Mouse (Mus musculus) liver, embryonic 11.5 days (tissue): ENCODE results near the gene Lonrf2. TPM values are rescaled to one million over a fixed set of nuclear protein-coding genes. Genes with fewer than 3 reads are reported as not detected.

Source experiments
- ATAC-seq: fragments of 200-750 bp; cut with Nextera tagmentation; replicated peaks from 2 replicates; pipeline ENCODE4 v1.8.0; 2017; ENCODE audit warnings: moderate number of reproducible peaks, mild to moderate bottlenecking, moderate TSS enrichment, moderate library complexity; ENCODE audit not compliant: low FRiP score
- DNase-seq: peaks from one replicate; pipeline ENCODE4 v3.0.0-alpha.2; 2017; ENCODE audit warnings: low spot score
- H3K27ac ChIP-seq: fragments of 300-500 bp; sonication (generic); 2 replicates; pipeline ENCODE4 v1.5.1; 2014; ENCODE audit warnings: mild to moderate bottlenecking, low read depth, low read length, control low read depth
- H3K27me3 ChIP-seq: fragments of 300-500 bp; sonication (generic); replicated peaks from 2 replicates; pipeline ENCODE4 v1.6.1; 2014; ENCODE audit warnings: low read length, mixed read lengths; ENCODE audit not compliant: control insufficient read depth, insufficient read depth
- H3K36me3 ChIP-seq: fragments of 300-500 bp; sonication (generic); 2 replicates; pipeline ENCODE4 v1.6.1; 2014; ENCODE audit warnings: mild to moderate bottlenecking, low read length, moderate library complexity, mixed read lengths; ENCODE audit not compliant: control insufficient read depth, insufficient read depth
- H3K4me1 ChIP-seq: fragments of 300-500 bp; sonication (generic); replicated peaks from 2 replicates; pipeline ENCODE4 v1.6.1; 2014; ENCODE audit warnings: low read length, mixed read lengths; ENCODE audit not compliant: control insufficient read depth, insufficient read depth
- H3K4me2 ChIP-seq: fragments of 300-500 bp; sonication (generic); 2 replicates; pipeline ENCODE4 v1.6.1; 2014; ENCODE audit warnings: mild to moderate bottlenecking, control low read depth, moderate library complexity
- H3K4me3 ChIP-seq: fragments of 300-500 bp; sonication (generic); 2 replicates; pipeline ENCODE4 v1.5.1; 2014; ENCODE audit warnings: low read depth, low read length, control low read depth
- H3K9ac ChIP-seq: fragments of 300-500 bp; sonication (generic); 2 replicates; pipeline ENCODE4 v1.6.1; 2014; ENCODE audit warnings: low read depth, low read length, control low read depth
- H3K9me3 ChIP-seq: fragments of 300-500 bp; sonication (generic); 2 replicates; pipeline ENCODE4 v1.6.1; 2016; ENCODE audit warnings: low read length, inconsistent platforms, mixed read lengths; ENCODE audit not compliant: control insufficient read depth
- WGBS: fragments of 180-500 bp; shearing (Covaris S2); extraction: QIAGEN DNeasy Blood & Tissue Kit; methylation state at CpG from one replicate; pipeline ENCODE4 v1.1.7; 2014; 5-methylcytosine and 5-hydroxymethylcytosine counted together
- polyA plus RNA-seq: library from polyadenylated mRNA; unstranded; fragments of >200 nt; fragmentation: Nextera tagmentation; extraction: Ambion mirVana; gene quantifications from 2 replicates; pipeline ENCODE4 v1.2.1, GENCODE M21; 2014

Lonrf2 gene
- polyA plus RNA-seq, 1 experiment from 2014 or later = 0.41 TPM

- H3K9ac ChIP-seq = no peak overlapping the region
- WGBS = 64% methylated on average over 2 of the region's 2 CpGs
- ATAC-seq (no peak), DNase-seq (no peak)
- H3K4me3 ChIP-seq = no peak overlapping the region
- no peaks in the 10 kb centered on the region for H3K9me3 ChIP-seq
- H3K27me3 ChIP-seq = no peaks in the 10 kb centered on the region; the same call in 1 of the 2 replicates
- no peaks in the 10 kb centered on the region for H3K4me1 ChIP-seq
- H3K27ac ChIP-seq = no peak overlapping the region
- no peak overlapping the region for H3K4me2 ChIP-seq
- H3K36me3 ChIP-seq = no peaks in the 10 kb centered on the region
Measured at GRCm38 (mm10) chr1:38823851-38824250, 12.7 kb downstream of the Lonrf2 start.

- ATAC-seq = no peak
Measured at GRCm38 (mm10) chr1:38819691-38820090, 16.8 kb downstream of the Lonrf2 start.

GRCm38 (mm10) chr1:38817671-38818070, 18.8 kb downstream of the Lonrf2 start:
- no peak overlapping the region for H3K4me3 ChIP-seq
- 66% methylated on average over 3 of the region's 3 CpGs for WGBS
- ATAC-seq = no peak

More at GRCm38 (mm10) chr1:38819691-38820090, 16.8 kb downstream of the Lonrf2 start:
- Histone ChIP-seq H3K4me1 (no peaks in the 10 kb centered on the region), H3K27ac (no peak overlapping the region), H3K9ac (no peak overlapping the region), H3K36me3 (no peaks in the 10 kb centered on the region), H3K9me3 (no peaks in the 10 kb centered on the region), H3K27me3 (no peaks in the 10 kb centered on the region; the same call in 1 of the 2 replicates), H3K4me3 (no peak overlapping the region), H3K4me2 (no peak overlapping the region)
- no peak for DNase-seq

GRCm38 (mm10) chr1:38817268-38817667, 19.2 kb downstream of the Lonrf2 start:
- DNase-seq (no peak), ATAC-seq (no peak)
- H3K36me3 ChIP-seq = no peaks in the 10 kb centered on the region
- no peaks in the 10 kb centered on the region for H3K4me1 ChIP-seq
- H3K27ac ChIP-seq = no peak overlapping the region
- H3K4me3 ChIP-seq = no peak overlapping the region
- no peaks in the 10 kb centered on the region for H3K27me3 ChIP-seq
- no peak overlapping the region for H3K9ac ChIP-seq
- WGBS = 75% methylated on average over 9 of the region's 9 CpGs
- no peak overlapping the region for H3K4me2 ChIP-seq
- H3K9me3 ChIP-seq = no peaks in the 10 kb centered on the region

More at GRCm38 (mm10) chr1:38817671-38818070, 18.8 kb downstream of the Lonrf2 start:
- H3K27ac ChIP-seq = no peak overlapping the region
- no peaks in the 10 kb centered on the region for H3K9me3 ChIP-seq
- H3K36me3 ChIP-seq = no peaks in the 10 kb centered on the region
- no peak overlapping the region for H3K9ac ChIP-seq
- no peaks in the 10 kb centered on the region for H3K4me1 ChIP-seq
- DNase-seq = no peak
- no peaks in the 10 kb centered on the region for H3K27me3 ChIP-seq
- no peak overlapping the region for H3K4me2 ChIP-seq

GRCm38 (mm10) chr1:38816306-38816705, 20.2 kb downstream of the Lonrf2 start:
- DNase-seq = no peak
- Histone ChIP-seq H3K4me2 (no peak overlapping the region), H3K9me3 (no peaks in the 10 kb centered on the region), H3K4me3 (no peak overlapping the region), H3K9ac (no peak overlapping the region), H3K36me3 (no peaks in the 10 kb centered on the region), H3K27me3 (no peaks in the 10 kb centered on the region), H3K4me1 (no peaks in the 10 kb centered on the region), H3K27ac (no peak overlapping the region)
- WGBS = 64% methylated on average over 4 of the region's 4 CpGs
- ATAC-seq = no peak

- ATAC-seq (no peak), DNase-seq (no peak)
- H3K27ac ChIP-seq = no peak overlapping the region
- H3K4me1 ChIP-seq = no peaks in the 10 kb centered on the region
- H3K27me3 ChIP-seq = no peaks in the 10 kb centered on the region
- H3K4me2 ChIP-seq = no peak overlapping the region
- H3K9me3 ChIP-seq = no peaks in the 10 kb centered on the region
- H3K9ac ChIP-seq = no peak overlapping the region
- WGBS = 93% methylated on average over 4 of the region's 4 CpGs
- no peak overlapping the region for H3K4me3 ChIP-seq
- H3K36me3 ChIP-seq = no peaks in the 10 kb centered on the region
Measured at GRCm38 (mm10) chr1:38807121-38807520, 29.4 kb downstream of the Lonrf2 start.

- no peaks in the 10 kb centered on the region for H3K36me3 ChIP-seq
- 67% methylated on average over 7 of the region's 7 CpGs for WGBS
- H3K27ac ChIP-seq = no peak overlapping the region
- no peak for ATAC-seq
- H3K9me3 ChIP-seq = no peaks in the 10 kb centered on the region
- no peaks in the 10 kb centered on the region for H3K4me1 ChIP-seq
- no peak for DNase-seq
- H3K27me3 ChIP-seq = no peaks in the 10 kb centered on the region
- H3K4me3 ChIP-seq = no peak overlapping the region
- no peak overlapping the region for H3K4me2 ChIP-seq
- H3K9ac ChIP-seq = no peak overlapping the region
Measured at GRCm38 (mm10) chr1:38800402-38800801, 36.1 kb downstream of the Lonrf2 start.

- Histone ChIP-seq H3K4me2 (no peak overlapping the region), H3K36me3 (no peaks in the 10 kb centered on the region), H3K4me3 (no peak overlapping the region), H3K4me1 (no peaks in the 10 kb centered on the region), H3K9me3 (no peaks in the 10 kb centered on the region), H3K9ac (no peak overlapping the region), H3K27ac (no peak overlapping the region), H3K27me3 (no peaks in the 10 kb centered on the region)
- ATAC-seq (no peak), DNase-seq (no peak)
- WGBS = 28% methylated on average over 3 of the region's 3 CpGs
Measured at GRCm38 (mm10) chr1:38799304-38799703, 37.2 kb downstream of the Lonrf2 start.

GRCm38 (mm10) chr1:38796936-38797335, 39.6 kb downstream of the Lonrf2 start:
- no peak overlapping the region for H3K4me2 ChIP-seq
- H3K9me3 ChIP-seq = no peaks in the 10 kb centered on the region
- 81% methylated on average over 6 of the region's 6 CpGs for WGBS
- DNase-seq (no peak), ATAC-seq (no peak)
- no peak overlapping the region for H3K4me3 ChIP-seq
- H3K27ac ChIP-seq = no peak overlapping the region
- H3K4me1 ChIP-seq = no peaks in the 10 kb centered on the region
- no peak overlapping the region for H3K9ac ChIP-seq
- H3K27me3 ChIP-seq = no peaks in the 10 kb centered on the region
- no peaks in the 10 kb centered on the region for H3K36me3 ChIP-seq
